Mouse (Mus musculus) cortical plate, adult 2 months (tissue): Measurements from ENCODE around the gene Patl1. TPM values are rescaled to one million over a fixed set of nuclear protein-coding genes. Genes with fewer than 3 reads are reported as not detected.
A peak's percentile ranks its signal among the peaks of the same experiment; 100 is the strongest.
"Not testable (repeated sequence)": the region's sequence is repeated elsewhere in the genome, so short reads cannot be mapped to it uniquely, and the experiment has no call there.

Experiments
- H3K27ac ChIP-seq: fragments of 200-500 bp; 2 replicates; pipeline ENCODE4 v1.5.1; 2012; ENCODE audit warnings: low read length, control low read depth, inconsistent platforms; ENCODE audit not compliant: insufficient read depth
- H3K4me1 ChIP-seq: fragments of 200-500 bp; 2 replicates; pipeline ENCODE4 v1.6.1; 2011; ENCODE audit warnings: low read length; ENCODE audit not compliant: control insufficient read depth, insufficient read depth
- H3K4me3 ChIP-seq: fragments of 200-500 bp; 2 replicates; pipeline ENCODE4 v1.5.1; 2011; ENCODE audit warnings: mild to moderate bottlenecking, low read length, control low read depth; ENCODE audit not compliant: insufficient read depth
- CTCF ChIP-seq: fragments of 200-500 bp; IDR thresholded peaks from 2 replicates; pipeline ENCODE4 v1.5.1; 2011; ENCODE audit warnings: mild to moderate bottlenecking, control low read depth, low read length; ENCODE audit not compliant: insufficient read depth; ENCODE audit errors: extremely low read depth
- POLR2A ChIP-seq: fragments of 200-500 bp; IDR thresholded peaks from 2 replicates; pipeline ENCODE4 v1.6.1; 2011; ENCODE audit warnings: mild to moderate bottlenecking, low read length, control low read depth; ENCODE audit not compliant: insufficient read depth; ENCODE audit errors: extremely low read depth
- polyA plus RNA-seq: library from polyadenylated mRNA; depleted of rRNA; stranded (reverse); fragments of >200 nt; gene quantifications from 2 replicates; pipeline ENCODE4 v1.2.3, GENCODE M21; 2012

The Patl1 gene
- polyA plus RNA-seq, 1 experiment, result 17.2 TPM

GRCm38 (mm10) chr19:11965023-11965942 lies 53.1 kb downstream of the Patl1 start, which contains the start of gene Osbp:
Gene Osbp, plus strand, starts transcription at chr19:11965941.
- Histone ChIP-seq H3K27ac (peak within 1 kb of the TSS; percentile 44), H3K4me1 (peaks cover 3% of the 10 kb centered on the region; the same call in 1 of the 2 replicates), H3K4me3 (peak within 1 kb of the TSS; percentile 99)
- TF ChIP-seq CTCF (no peak), POLR2A (peak; percentile 83)

- Histone ChIP-seq H3K4me1 (peaks cover 6% of the 10 kb centered on the region), H3K4me3 (peak overlapping the region; percentile 99), H3K27ac (no peak overlapping the region)
- TF ChIP-seq CTCF (no peak), POLR2A (no peak)
These were observed 54.0 kb downstream of the Patl1 start for GRCm38 (mm10) chr19:11966201-11966636.

GRCm38 (mm10) chr19:11969155-11970050 lies 57.2 kb downstream of the Patl1 start:
- Histone ChIP-seq H3K4me1 (peaks cover 6% of the 10 kb centered on the region), H3K4me3 (no peak overlapping the region), H3K27ac (peak overlapping the region; percentile 54; the same call in 1 of the 2 replicates)
- no peak for TF ChIP-seq POLR2A
- TF ChIP-seq CTCF, result no peak

- H3K27ac ChIP-seq, result no peak overlapping the region
- TF ChIP-seq CTCF (no peak), POLR2A (no peak)
- H3K4me1 ChIP-seq, result peaks cover 5% of the 10 kb centered on the region
- H3K4me3 ChIP-seq, result no peak overlapping the region
These were observed 61.5 kb downstream of the Patl1 start for GRCm38 (mm10) chr19:11973511-11974222.

GRCm38 (mm10) chr19:11974223-11974540 lies 62.0 kb downstream of the Patl1 start:
- no peak overlapping the region for H3K4me3 ChIP-seq
- no peak for TF ChIP-seq POLR2A
- no peak for TF ChIP-seq CTCF
- no peak overlapping the region for H3K27ac ChIP-seq
- H3K4me1 ChIP-seq, result peaks cover 5% of the 10 kb centered on the region

- H3K4me3 ChIP-seq, result no peak overlapping the region
- TF ChIP-seq POLR2A, result no peak
- no peak for TF ChIP-seq CTCF
- no peak overlapping the region for H3K27ac ChIP-seq
- H3K4me1 ChIP-seq, result peaks cover under 1% of the 10 kb centered on the region; the same call in 1 of the 2 replicates
These were observed 63.5 kb downstream of the Patl1 start for GRCm38 (mm10) chr19:11975683-11976082.

GRCm38 (mm10) chr19:11977363-11977762 lies 65.2 kb downstream of the Patl1 start:
- TF ChIP-seq POLR2A (no peak), CTCF (no peak)
- H3K27ac ChIP-seq, result 0 out of 2 replicates have a peak overlapping the region, but pooled peaks have one; percentile 14

GRCm38 (mm10) chr19:11980471-11980870 lies 68.3 kb downstream of the Patl1 start:
- H3K27ac ChIP-seq, result no peak overlapping the region

More at GRCm38 (mm10) chr19:11977363-11977762, 65.2 kb downstream of the Patl1 start:
- Histone ChIP-seq H3K4me1 (no peaks in the 10 kb centered on the region), H3K4me3 (no peak overlapping the region)

GRCm38 (mm10) chr19:11984614-11985013 lies 72.4 kb downstream of the Patl1 start:
- not testable (repeated sequence) for H3K27ac ChIP-seq, H3K4me1 ChIP-seq, H3K4me3 ChIP-seq

More at GRCm38 (mm10) chr19:11980471-11980870, 68.3 kb downstream of the Patl1 start:
- Histone ChIP-seq H3K4me1 (no peaks in the 10 kb centered on the region), H3K4me3 (no peak overlapping the region)
- no peak for TF ChIP-seq POLR2A
- no peak for TF ChIP-seq CTCF
